Mouse (Mus musculus) forebrain, embryonic 16.5 days (tissue): ENCODE data around the gene Tyro3. TPM values are rescaled to one million over a fixed set of nuclear protein-coding genes. Genes with fewer than 3 reads are reported as not detected.
A peak's percentile ranks its signal among the peaks of the same experiment; 100 is the strongest.

Source experiments
- ATAC-seq: fragments of 200-750 bp; cut with Nextera tagmentation; 2 replicates; pipeline ENCODE4 v1.8.0; 2017; ENCODE audit warnings: mild to moderate bottlenecking, moderate library complexity
- H3K27ac ChIP-seq: fragments of 300-500 bp; sonication (generic); 2 replicates; pipeline ENCODE4 v1.5.1; 2014; ENCODE audit warnings: low read length, control low read depth
- H3K27me3 ChIP-seq: fragments of 300-500 bp; sonication (generic); replicated peaks from 2 replicates; pipeline ENCODE4 v1.6.1; 2014; ENCODE audit warnings: low read length; ENCODE audit not compliant: control insufficient read depth, insufficient read depth
- H3K36me3 ChIP-seq: fragments of 300-500 bp; sonication (generic); 2 replicates; pipeline ENCODE4 v1.6.1; 2014; ENCODE audit not compliant: control insufficient read depth, insufficient read depth
- H3K4me1 ChIP-seq: fragments of 300-500 bp; sonication (generic); replicated peaks from 2 replicates; pipeline ENCODE4 v1.6.1; 2014; ENCODE audit warnings: low read length; ENCODE audit not compliant: control insufficient read depth, insufficient read depth
- H3K4me2 ChIP-seq: fragments of 300-500 bp; sonication (generic); 2 replicates; pipeline ENCODE4 v1.6.1; 2014; ENCODE audit warnings: mild to moderate bottlenecking, low read length, control low read depth
- H3K4me3 ChIP-seq: fragments of 300-500 bp; sonication (generic); replicated peaks from 2 replicates; pipeline ENCODE4 v1.5.1; 2014; ENCODE audit warnings: mild to moderate bottlenecking, low read length, control low read depth
- H3K9ac ChIP-seq: fragments of 300-500 bp; sonication (generic); replicated peaks from 2 replicates; pipeline ENCODE4 v1.6.1; 2014; ENCODE audit warnings: low read depth, low read length, control low read depth
- H3K9me3 ChIP-seq: fragments of 300-500 bp; sonication (generic); 2 replicates; pipeline ENCODE4 v1.6.1; 2016; ENCODE audit warnings: low read length; ENCODE audit not compliant: control insufficient read depth
- WGBS: fragments of 180-500 bp; shearing (Covaris S2); extraction: QIAGEN DNeasy Blood & Tissue Kit; methylation state at CpG from one replicate; pipeline ENCODE4 v1.1.7; 2014; 5-methylcytosine and 5-hydroxymethylcytosine counted together
- polyA plus RNA-seq: library from polyadenylated mRNA; unstranded; fragments of >200 nt; fragmentation: Nextera tagmentation; extraction: Ambion mirVana; gene quantifications from 2 replicates; pipeline ENCODE4 v1.2.1, GENCODE M21; 2015

Gene Tyro3
- 17.3 and 17.6 TPM in 2 replicates for polyA plus RNA-seq

GRCm38 (mm10) chr2:119797279-119797783 is at the start of gene Tyro3:
TSS of gene Tyro3 (plus strand) at chr2:119797733.
- no peak within 1 kb of the TSS for H3K9ac ChIP-seq
- H3K4me3 ChIP-seq, result no peak within 1 kb of the TSS
- no peak within 1 kb of the TSS for H3K27ac ChIP-seq
- H3K9me3 ChIP-seq, result no peaks in the 10 kb centered on the region
- WGBS, result 61% methylated on average over 5 of the region's 5 CpGs
- H3K4me1 ChIP-seq, result peaks cover 15% of the 10 kb centered on the region
- H3K27me3 ChIP-seq, result no peaks in the 10 kb centered on the region; the same call in 1 of the 2 replicates
- ATAC-seq, result no peak
- no peaks in the 10 kb centered on the region for H3K36me3 ChIP-seq
- no peak within 1 kb of the TSS for H3K4me2 ChIP-seq

GRCm38 (mm10) chr2:119749260-119749659 is 48.3 kb upstream of the Tyro3 start:
- Histone ChIP-seq H3K9me3 (no peaks in the 10 kb centered on the region), H3K4me1 (peaks cover 3% of the 10 kb centered on the region), H3K4me2 (no peak overlapping the region), H3K27me3 (peaks cover 13% of the 10 kb centered on the region), H3K27ac (no peak overlapping the region), H3K4me3 (no peak overlapping the region), H3K36me3 (no peaks in the 10 kb centered on the region), H3K9ac (no peak overlapping the region)
- ATAC-seq, result no peak
- 80% methylated on average over 13 of the region's 13 CpGs for WGBS

- Histone ChIP-seq H3K9me3 (no peaks in the 10 kb centered on the region), H3K9ac (peak overlapping the region; percentile 64), H3K4me3 (peak overlapping the region; percentile 69), H3K4me2 (peak overlapping the region; percentile 94), H3K36me3 (no peaks in the 10 kb centered on the region), H3K4me1 (peaks cover 14% of the 10 kb centered on the region), H3K27me3 (peaks cover 31% of the 10 kb centered on the region), H3K27ac (no peak overlapping the region)
- 4% methylated on average over 23 of the region's 31 CpGs for WGBS
- ATAC-seq, result peak; percentile 43; the same call in 1 of the 2 replicates
These were observed 39.9 kb upstream of the Tyro3 start for GRCm38 (mm10) chr2:119757601-119758100.

- Histone ChIP-seq H3K27ac (no peak overlapping the region), H3K4me1 (peaks cover 14% of the 10 kb centered on the region), H3K4me2 (peak overlapping the region; percentile 94), H3K4me3 (peak overlapping the region; percentile 69), H3K36me3 (no peaks in the 10 kb centered on the region), H3K9me3 (no peaks in the 10 kb centered on the region), H3K9ac (peak overlapping the region; percentile 64), H3K27me3 (peaks cover 31% of the 10 kb centered on the region)
- under 1% methylated on average over 68 of the region's 77 CpGs for WGBS
- peak; percentile 37; the same call in 1 of the 2 replicates for ATAC-seq
These were observed 39.3 kb upstream of the Tyro3 start for GRCm38 (mm10) chr2:119758101-119758843.

DNA sequence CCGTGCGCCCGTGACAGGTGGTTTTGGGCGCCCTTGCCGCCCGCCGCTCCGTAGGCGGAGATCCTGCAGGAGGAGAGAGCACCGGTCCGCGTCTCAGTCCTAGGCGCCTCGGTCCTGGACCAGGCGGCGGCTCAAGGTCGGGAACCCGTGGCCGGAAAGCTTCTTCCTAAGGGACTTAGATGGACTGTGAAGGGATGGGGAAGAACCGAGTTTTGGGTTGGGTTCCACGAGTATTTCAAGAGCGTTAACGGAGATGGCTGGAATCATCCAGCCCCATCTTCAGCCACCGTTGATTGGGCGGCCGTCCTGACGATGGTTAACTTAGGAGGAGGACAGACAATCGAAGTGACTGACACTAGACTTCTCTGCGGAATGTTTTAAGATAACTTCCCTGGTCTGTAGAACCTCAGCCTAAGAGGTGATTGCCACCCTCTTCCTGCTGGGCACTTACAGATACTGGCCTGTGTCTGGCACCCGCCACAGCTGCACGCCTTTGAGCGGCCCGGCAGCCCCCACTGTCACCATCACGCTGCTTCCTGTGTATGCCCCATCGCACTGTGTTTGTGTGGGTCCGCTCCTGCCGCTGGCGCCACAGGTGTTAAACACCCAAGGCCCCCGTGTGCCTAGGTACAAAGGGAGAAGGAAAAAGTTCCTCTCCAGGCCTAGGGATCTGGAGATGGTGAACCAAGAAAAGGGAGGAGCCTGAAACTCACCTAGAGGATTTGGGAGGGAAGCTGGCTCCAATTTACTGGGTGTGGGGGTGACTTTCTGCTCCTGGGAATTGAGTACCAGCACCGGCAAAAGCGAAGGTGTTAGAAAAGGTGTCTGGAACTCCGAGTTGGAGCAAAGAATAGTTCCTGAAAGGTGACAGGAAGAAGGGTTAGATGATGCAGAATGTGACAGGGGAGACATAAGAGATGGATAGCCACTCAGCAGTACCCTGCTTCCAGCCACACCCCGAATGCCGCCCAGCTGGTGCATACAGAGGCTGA is 38.4 kb upstream of the Tyro3 start:
- Histone ChIP-seq H3K27me3 (peaks cover 31% of the 10 kb centered on the region), H3K4me3 (peak overlapping the region; percentile 69), H3K36me3 (0 out of 2 replicates have a peak, but pooled peaks cover 1% of the 10 kb centered on the region), H3K27ac (no peak overlapping the region), H3K4me1 (peaks cover 14% of the 10 kb centered on the region), H3K9ac (peak overlapping the region; percentile 64; the same call in 1 of the 2 replicates), H3K9me3 (no peaks in the 10 kb centered on the region), H3K4me2 (peak overlapping the region; percentile 94)
- ATAC-seq, result 0 out of 2 replicates have a peak, but pooled peaks have one; percentile 2
- WGBS, result 5% methylated on average over 44 of the region's 44 CpGs

GRCm38 (mm10) chr2:119760251-119760650 is 37.3 kb upstream of the Tyro3 start, which contains the start of gene Ltk:
TSS of gene Ltk (minus strand) at chr2:119760431.
- Histone ChIP-seq H3K4me1 (peaks cover 14% of the 10 kb centered on the region), H3K4me2 (no peak within 1 kb of the TSS), H3K4me3 (no peak within 1 kb of the TSS), H3K36me3 (0 out of 2 replicates have a peak, but pooled peaks cover 4% of the 10 kb centered on the region), H3K9ac (no peak within 1 kb of the TSS), H3K27ac (no peak within 1 kb of the TSS), H3K27me3 (peaks cover 31% of the 10 kb centered on the region), H3K9me3 (no peaks in the 10 kb centered on the region)
- ATAC-seq, result no peak
- WGBS, result 16% methylated on average over 9 of the region's 9 CpGs

GRCm38 (mm10) chr2:119762276-119762675 is 35.3 kb upstream of the Tyro3 start:
- ATAC-seq, result no peak
- Histone ChIP-seq H3K9ac (no peak overlapping the region), H3K27ac (no peak overlapping the region), H3K4me2 (no peak overlapping the region), H3K36me3 (0 out of 2 replicates have a peak, but pooled peaks cover 4% of the 10 kb centered on the region), H3K27me3 (peaks cover 27% of the 10 kb centered on the region), H3K4me3 (no peak overlapping the region), H3K4me1 (peaks cover 14% of the 10 kb centered on the region), H3K9me3 (no peaks in the 10 kb centered on the region)
- 94% methylated on average over 1 of the region's 1 CpGs for WGBS

DNA sequence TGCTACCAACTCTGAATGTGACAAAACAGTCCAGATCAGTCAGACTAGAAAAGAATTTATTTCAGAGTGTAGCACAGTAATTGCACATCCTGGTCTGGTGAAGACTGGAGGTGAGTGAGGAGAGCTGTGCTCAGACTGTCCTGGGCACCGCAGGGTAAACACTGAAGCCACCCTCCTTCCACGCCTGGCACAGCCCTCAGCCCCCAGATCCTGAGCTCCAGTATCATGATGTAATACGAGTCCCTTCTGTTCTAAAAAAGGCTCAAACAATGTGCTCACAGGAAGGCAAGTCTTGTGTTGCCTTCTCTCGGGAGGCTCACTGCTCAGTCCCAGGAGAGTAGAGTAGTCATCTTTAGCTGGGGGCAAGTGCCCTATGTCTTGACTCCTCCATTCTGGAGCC is 33.6 kb upstream of the Tyro3 start:
- Histone ChIP-seq H3K9me3 (no peaks in the 10 kb centered on the region), H3K27ac (no peak overlapping the region), H3K36me3 (peaks cover 11% of the 10 kb centered on the region; the same call in 1 of the 2 replicates), H3K27me3 (peaks cover 16% of the 10 kb centered on the region), H3K4me2 (no peak overlapping the region), H3K4me1 (peaks cover under 1% of the 10 kb centered on the region; the same call in 1 of the 2 replicates), H3K9ac (no peak overlapping the region), H3K4me3 (no peak overlapping the region)
- 58% methylated on average over 4 of the region's 4 CpGs for WGBS
- ATAC-seq, result no peak
